Mouse (Mus musculus) frontal cortex, postnatal 36 days (tissue): ENCODE data around the gene Elovl5.

Source experiments
- DNase-seq, 2 experiments: peaks; one replicate each; pipeline ENCODE4 v3.0.0; 2022; ENCODE audit warnings: low spot score in 2 of 2

Gene Elovl5

GRCm38 (mm10) chr9:77917074-77917621 is at the start of gene Elovl5:
Gene Elovl5, plus strand, starts transcription at chr9:77917364.
- peak; percentile 97 to 98 for DNase-seq

DNA sequence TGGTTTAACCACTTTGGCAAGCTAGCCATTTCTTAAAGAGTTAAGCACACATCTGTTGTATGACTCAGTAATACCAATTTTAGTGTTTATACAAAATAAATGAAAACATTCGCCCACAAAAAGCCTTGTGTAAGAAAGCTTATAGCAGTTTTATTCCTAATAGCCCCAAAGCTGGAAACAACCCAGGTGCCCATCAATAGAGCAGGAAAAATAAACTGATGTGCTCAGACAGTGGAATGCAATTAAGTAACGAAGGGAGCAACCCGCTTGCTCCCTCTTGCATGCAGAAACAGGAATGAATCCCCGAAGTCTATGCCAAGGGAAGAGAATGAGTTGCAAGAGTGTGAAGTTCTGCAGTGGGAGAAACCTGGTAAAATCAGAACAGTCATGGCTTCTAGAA is 25.7 kb upstream of the Elovl5 start:
- no peak for DNase-seq

GRCm38 (mm10) chr9:77898551-77898950 is 18.6 kb upstream of the Elovl5 start:
- DNase-seq = no peak

DNA sequence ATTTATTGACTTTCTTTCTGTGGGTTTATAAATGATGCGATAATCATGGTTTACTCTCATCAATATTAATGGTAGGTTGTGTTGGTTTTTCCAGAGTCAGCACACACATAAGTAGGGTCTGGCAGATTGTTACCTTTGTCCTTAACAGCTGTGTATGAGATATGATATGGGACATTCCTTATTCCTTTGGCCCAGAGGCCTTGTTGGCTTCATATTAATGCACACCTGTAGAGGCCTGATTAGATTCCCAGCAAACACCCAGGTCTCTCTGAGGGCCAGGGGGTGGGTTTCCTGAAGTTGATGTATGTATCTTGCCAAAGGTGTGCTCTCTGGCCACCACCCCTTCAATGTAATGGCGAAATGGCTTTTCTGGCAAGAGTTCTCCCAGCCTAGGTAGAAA is 13.0 kb upstream of the Elovl5 start:
- DNase-seq = no peak

DNA sequence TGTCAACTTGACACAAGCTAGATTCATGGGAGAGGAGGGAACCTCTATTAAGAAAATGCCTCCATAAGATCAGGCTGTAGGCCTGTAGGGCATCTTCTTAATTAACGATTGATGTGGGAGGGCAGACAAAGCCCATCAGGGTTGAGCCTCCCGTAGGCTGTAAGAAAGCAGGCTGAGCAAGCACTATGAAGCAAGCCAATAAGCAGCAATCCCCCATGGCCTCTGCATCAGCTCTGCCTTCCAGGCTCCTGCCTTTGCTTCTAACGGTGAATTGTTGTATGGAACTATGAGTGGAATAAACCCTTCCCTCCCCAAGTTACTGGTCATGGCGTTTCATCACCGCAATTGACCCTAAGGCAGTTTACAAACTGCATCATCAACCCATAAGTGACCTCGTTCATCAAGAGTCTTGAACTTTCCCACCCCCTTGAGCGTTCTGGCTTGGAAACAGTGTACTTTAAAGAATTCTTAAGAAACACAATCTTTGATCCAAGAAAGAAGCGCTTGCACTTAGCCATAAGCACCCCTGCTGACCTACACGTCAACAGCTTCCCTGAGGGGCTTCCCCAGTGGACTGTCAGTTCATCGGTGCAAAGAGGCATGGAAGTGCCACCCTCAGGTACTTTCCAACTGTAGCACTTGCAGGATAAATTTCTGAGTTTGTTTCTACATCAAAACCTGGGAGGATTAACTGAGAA is 7.4 kb upstream of the Elovl5 start:
- DNase-seq = no peak

DNA sequence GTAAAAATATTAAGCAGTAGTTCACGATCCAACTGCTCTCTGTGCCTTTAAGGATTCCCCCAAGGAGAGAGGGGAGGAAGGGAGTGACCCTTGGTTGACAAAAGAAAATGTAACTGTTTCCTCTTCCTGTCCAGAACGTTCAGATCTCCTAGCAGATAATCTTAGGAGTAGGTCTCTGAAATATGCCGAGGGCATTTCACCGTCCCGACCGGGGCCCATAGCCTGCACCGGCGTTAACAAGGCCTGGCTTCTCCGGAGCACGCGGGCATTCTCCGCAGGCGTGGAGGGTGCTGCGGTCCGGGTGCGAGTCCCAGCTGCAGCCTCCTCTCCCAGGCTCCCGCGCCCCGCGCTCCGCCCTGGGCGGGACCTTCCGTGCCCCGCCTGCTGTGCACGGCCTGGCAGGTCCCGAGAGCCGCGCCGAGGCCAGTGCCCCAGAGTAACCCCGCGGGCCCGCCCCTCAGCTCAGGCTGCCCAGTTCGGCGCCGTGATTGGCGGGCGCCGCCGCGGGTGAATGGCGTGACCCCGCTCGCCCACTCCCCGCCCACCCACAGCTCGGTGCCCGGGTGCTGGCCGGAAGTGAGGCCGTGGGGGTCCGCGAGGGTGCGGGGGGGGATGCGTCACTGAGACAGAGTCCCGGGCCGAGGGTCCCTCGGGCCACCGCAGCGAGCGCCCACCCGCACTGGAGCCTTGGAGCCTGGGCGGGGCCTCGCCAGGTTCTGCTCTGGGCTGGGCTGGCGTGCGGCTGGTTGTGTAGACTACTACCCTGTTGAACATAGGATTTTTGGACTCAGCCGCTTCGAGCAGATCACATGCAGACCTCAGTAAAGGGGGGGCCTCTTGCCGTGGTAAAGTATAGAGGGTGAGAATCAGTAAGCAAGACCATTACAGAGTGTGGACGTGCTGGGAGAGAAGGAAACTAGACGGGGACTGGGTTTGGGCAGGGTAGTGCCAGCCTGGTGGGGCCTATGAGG is 6.6 kb upstream of the Elovl5 start:
- DNase-seq = peak; percentile 73 to 83

DNA sequence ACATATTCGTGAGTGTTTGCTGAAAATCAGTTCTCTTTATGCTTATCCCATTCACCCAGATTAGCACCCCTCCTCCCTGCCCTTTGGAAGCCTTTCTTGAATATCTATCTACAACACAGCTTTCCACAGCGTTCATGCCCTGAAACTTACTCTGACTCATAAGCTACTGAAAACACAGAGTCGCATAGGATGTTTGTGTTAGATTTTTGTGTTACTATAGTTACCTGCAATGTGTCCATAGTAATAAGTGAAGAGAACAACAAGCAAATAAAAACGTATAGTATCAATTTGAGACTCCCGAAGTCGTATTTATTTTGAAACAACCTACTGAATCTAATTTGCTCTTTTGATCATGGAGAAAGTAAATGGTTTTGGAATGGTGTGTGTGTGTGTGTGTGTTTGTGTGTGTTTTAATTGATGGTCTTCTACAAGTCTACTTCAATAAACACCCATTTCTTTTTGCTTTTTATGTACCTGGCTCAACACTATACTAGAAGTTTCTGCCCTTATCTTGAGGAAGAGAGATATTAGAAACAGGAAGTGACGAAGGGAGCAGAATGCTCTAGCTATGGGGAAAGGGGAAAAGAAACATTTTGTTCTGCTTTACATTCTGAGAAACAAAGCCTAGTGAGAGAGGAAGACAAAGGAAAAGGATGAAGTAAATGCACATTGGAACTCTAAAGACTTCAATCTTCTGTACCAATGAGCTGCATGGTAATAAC is 5.5 kb upstream of the Elovl5 start:
- no peak for DNase-seq

DNA sequence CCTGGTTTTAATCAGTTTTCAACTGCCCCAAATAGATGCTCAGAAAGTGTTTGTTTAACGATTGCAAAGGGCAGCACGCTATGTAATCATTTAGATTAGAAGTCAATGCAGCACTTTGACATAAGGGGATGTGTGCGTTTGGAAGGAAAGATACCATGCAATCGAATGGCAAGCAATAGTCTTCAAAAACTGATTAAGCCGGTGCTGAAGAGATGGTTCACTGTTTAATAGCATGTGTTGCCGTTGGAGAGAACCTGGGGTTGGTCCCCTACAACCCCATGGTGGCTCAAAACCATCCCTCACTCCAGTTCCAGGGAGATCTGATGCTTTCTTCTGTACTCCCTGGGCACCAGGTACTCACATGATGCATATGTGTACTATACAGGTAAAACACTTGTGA is 4.9 kb upstream of the Elovl5 start:
- no peak for DNase-seq

GRCm38 (mm10) chr9:77914616-77915015 is 2.5 kb upstream of the Elovl5 start:
- DNase-seq = no peak

DNA sequence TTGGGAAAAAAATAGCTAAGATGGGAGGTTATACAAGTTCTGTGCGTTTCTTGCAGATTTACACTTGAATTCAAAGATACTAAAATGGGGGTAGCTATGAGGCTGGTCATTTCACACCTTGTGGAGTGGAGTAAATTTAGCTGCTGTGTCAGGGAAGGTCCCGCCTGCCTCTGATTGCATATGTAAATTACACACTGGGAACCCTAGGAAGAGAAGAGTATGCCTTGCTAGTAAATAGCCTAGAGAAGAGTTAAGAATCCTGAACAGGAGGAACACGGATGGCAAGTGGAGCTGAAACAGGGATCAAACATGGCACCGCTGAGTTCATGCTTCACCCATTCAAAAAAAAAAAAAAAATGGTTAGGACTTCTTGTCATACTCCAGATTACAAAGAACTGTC is 1.4 kb upstream of the Elovl5 start:
- DNase-seq = no peak

- DNase-seq = no peak
Observed at GRCm38 (mm10) chr9:77917622-77918131, 513 bp downstream of the Elovl5 start.

DNA sequence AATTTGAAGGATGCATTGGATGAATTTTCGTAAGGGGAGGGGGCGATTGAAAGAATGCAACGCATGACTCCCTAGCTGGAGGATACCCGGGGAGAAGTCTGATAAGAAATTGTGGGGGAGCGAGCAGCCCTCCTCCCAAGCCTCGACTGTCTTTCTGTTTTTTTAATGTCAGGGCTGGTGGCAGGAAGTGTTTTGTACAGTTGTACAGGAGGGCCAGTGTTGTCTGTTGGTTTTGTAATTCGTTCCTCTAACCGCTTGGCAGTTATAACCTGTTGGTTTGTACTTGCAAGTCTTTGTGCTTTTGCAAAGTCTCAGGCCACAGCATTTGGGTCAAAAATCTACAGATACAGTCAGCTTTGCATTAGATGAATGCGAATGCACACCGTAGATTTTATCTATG is 1.0 kb downstream of the Elovl5 start:
- no peak for DNase-seq

DNA sequence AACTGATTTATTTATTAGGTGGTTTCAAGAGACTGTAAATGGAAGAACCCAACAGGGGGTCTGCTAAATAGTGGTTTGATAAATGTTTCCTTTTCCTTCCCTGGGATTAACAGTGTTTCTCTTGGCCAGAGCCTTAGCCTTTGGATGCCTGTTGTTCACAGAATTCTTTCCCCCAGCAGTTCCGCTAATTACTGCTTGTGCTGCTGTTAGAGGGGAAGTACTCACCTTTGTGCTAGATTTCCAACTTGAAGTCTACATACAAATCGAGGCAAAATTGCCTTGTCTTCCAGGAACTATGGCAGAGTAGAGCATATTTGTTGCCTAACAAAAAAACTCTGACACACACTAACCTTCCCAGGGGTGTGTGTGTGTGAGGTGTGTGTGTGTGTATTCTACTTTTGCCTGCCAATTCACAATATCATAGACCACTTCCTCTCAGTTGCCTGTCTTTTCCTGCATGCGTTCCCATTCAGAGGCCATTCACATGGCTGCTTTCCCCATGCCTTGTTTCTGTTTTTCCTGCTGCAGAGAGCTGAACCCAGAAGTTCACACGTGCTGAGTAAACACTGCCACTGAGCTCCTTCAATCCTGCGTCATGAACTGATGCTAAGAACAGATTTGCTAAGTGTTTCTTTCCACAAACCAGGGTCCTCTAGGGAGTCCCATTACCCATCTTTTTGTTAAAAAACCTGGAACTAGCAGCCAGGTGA is 2.0 kb downstream of the Elovl5 start:
- no peak for DNase-seq

DNA sequence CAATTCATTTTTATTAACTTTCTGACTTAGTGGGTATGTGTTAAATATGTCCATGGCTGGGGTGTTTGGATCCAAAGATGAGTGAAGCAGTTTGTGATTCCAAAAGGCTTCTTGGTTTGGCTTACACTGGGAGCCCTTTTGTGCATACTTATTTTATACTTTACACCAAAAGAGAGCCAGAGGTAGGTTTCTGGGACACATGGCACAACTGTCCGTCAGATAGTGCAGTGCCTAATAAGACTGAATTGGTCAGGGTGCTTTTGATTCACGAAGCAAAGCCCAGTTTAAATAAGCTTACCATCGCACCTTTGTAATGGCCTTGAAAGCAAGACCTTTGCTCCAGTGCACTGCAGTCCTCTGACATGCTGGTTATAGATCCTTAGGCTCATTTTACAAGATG is 3.3 kb downstream of the Elovl5 start:
- DNase-seq = no peak

DNA sequence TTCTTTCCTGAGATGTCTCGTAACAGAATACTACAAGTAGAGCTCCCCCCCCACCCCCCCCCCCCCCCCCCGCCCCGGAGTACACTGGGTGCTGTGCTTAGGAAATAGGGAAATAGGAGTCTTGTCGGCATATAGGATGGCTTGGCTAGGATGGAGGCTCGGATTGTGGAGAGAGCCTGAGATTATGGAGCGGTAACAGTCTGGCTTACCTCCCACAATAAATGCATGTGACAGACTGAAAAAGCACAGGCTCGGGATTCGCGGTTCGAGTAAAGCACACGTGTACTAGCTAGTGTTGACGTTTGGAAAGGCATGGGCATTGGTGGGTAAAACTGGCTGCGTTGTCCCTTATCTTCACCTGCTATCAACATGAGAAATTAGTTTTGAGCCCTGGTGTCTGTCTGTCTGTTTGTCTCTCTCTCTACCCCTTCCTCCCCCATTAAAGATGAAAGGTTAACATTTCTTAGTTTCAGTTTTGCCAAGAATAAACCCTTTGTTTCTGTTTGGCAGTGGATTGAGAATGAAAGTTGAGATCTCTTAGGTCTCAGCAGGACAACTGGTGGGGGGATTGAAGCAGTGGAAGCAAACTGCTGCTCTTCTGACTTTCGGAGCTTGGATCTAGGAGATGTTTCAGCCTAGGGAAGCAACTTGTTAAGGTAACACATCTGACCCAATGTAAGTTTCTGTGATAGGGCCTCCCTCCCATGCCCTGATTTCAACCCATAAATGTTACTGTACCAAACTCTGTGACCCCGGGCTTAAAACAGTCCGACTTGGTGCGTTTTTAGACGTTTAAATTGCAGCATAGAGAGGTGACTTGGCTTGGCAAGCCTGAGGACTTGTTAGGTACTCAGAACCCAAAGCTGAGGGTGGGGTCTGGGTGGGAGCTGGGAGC is 4.4 kb downstream of the Elovl5 start:
- DNase-seq = no peak

DNA sequence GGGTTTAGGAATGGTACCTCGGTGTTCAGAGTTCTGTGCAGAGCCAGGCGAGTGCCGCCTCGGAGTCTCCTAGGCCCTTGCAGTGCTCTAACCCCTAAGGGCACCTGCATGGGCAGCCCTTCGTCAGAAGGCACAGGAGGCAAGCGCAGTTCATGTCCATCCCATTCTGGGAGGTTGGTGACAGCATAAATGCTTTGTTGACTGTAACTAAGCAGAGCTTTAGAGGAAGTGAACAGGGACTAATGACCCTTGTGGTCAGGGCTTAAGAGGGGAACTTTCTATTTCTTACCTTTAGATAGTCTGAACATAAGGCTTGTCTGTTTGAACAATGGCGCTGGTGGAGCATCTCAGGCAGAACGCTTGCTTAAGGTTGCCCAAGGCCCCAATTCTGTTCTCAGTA is 6.6 kb downstream of the Elovl5 start:
- no peak for DNase-seq

DNA sequence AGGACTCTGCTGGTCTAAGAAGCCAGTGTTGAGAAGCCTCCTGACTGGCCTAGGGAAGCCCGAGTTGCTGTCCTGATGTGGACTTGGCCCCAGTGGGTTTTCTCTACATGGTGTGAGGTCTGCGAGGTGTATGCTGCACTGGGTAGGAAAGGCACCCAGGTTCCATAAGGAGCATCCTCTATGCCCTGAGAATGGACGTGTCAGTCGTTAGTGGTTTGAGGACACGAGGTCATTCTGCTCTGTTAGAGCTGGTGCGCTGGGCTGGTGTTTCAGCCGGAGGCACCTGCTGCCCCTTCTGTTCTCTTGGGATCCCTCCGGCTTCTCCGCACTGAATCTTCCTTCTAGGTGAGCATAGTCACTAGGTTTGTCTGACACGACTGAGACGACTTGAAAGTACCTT is 7.0 kb downstream of the Elovl5 start:
- no peak for DNase-seq

DNA sequence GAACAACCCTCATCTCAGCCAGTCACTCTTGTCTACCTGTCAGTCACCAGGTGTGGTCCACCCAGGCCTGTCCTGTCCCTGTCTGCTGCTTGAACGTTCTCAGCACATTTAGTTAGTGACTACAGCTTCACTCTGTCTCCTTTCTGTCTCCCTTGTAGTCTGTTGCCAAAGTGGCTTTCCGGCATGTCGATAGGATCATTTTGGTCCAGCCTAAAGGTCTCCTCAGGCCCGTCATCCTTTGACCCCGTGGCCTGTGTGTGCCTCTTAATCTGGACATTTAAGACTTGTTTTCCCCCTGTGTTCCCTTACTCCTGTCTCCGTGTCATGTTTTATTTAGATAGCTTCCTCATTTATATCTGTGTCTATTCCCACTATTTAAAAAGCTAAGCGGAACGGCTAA is 9.0 kb downstream of the Elovl5 start:
- DNase-seq = no peak

DNA sequence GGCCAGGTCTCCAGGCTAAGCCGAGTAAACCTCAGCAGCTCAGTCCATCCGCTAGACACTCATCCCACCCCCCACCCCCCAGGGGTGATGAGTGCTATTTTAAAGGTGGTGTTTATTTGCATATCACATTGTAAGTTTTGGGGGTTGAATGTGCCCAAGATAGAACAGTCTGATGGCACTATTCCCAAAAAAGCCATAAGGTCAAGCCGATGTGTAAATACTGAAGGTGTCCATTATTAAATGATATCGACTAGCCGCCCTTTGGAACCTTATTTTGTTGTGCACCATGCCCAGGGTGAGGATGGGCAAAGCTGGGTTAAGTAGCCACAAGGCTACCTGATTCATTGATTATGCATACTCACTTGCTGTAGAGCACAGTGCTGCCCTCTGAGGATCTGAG is 9.7 kb downstream of the Elovl5 start:
- no peak for DNase-seq

DNA sequence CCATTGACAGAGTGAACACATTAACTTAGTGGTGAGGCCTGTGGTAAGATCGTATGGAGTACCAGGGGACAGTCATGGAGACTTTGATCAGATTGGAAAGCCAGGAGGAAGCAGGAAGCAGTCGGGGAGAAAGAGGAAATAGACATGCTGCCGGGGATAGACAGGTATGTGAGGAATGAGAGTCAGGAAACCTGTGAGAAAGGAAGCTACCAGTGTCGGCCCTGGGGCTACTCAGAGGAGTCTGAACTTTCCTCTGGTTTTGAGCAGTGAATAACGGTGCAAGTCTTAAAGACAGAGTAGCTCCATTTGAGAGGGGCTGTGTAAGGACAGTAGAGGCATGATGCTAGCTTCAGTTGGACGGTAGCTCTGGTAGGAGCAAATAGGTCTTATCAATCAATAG is 10.3 kb downstream of the Elovl5 start:
- no peak for DNase-seq
